Mouse (Mus musculus): Measurements from ENCODE around the gene Gm6034. TPM values are rescaled to one million over a fixed set of nuclear protein-coding genes. Genes with fewer than 3 reads are reported as not detected.
"Not testable (repeated sequence)": the region's sequence is repeated elsewhere in the genome, so short reads cannot be mapped to it uniquely, and the experiment has no call there.

The Gm6034 gene
- polyA plus RNA-seq, 1 experiment from 2014 or later: 0.15 TPM

GRCm38 (mm10) chr17:36000349-36000748 lies 42.4 kb upstream of the Gm6034 start:
- Histone ChIP-seq H3K9me3 (replicated peaks; ENCODE audit: control insufficient read depth, low read length) (no peaks in the 10 kb centered on the region), H3K27ac (ENCODE audit: low read length) (no peak overlapping the region), H3K4me2 (ENCODE audit: low read depth, low read length) (no peak overlapping the region), H3K4me1 (ENCODE audit: control insufficient read depth, insufficient read depth, low read length) (peaks cover 12% of the 10 kb centered on the region), H3K4me3 (replicated peaks; ENCODE audit: low read length) (no peak overlapping the region), H3K9ac (ENCODE audit: low read length) (no peak overlapping the region), H3K27me3 (ENCODE audit: control insufficient read depth, insufficient read depth, low read length) (no peaks in the 10 kb centered on the region), H3K36me3 (ENCODE audit: control insufficient read depth, insufficient read depth, low read length) (no peaks in the 10 kb centered on the region)
- WGBS: 69% methylated on average over 4 of the region's 4 CpGs
- ATAC-seq (ENCODE audit: insufficient read depth, low FRiP score): no peak

DNA sequence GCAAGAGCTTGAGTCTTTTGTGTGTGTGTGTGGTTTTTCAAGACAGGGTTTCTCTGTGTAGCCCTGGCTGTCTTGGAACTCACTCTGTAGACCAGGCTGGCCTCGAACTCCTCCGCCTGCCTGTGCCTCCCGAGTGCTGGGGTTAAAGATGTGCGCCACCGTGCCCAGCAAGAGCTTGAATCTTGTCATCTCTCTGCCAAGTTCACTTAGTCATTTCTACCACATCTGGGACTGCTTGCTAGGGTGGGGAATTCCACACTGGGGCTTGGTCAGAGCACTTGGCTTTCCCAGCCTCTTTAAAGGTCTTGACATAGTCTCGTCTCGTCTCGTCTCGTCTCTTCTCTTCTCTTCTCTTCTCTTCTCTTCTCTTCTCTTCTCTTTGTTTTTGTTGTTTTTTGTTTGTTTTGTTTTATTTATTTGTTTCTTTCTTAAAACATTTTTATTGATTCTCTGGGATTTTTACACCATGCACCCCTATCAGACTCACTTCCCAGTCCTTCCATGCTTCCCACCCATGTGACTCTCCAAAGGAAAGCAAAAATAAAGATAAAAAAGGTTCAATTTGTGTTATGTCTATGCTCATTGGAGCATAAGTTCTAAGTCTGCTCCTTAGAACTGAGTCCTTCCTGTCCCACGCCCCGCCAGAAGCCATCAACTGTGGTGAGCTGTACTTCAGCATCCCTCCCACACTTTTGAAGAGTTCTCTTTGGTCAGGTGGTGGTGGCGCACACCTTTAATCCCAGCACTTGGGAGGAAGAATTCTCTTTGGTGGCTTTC lies 41.5 kb upstream of the Gm6034 start:
- Histone ChIP-seq H3K27me3 (ENCODE audit: control insufficient read depth, insufficient read depth, low read length) (no peaks in the 10 kb centered on the region), H3K4me2 (ENCODE audit: low read depth, low read length) (no peak overlapping the region), H3K9ac (ENCODE audit: low read length) (no peak overlapping the region), H3K36me3 (ENCODE audit: control insufficient read depth, insufficient read depth, low read length) (no peaks in the 10 kb centered on the region), H3K9me3 (replicated peaks; ENCODE audit: control insufficient read depth, low read length) (0 out of 2 replicates have a peak, but pooled peaks cover 4% of the 10 kb centered on the region), H3K4me3 (replicated peaks; ENCODE audit: low read length) (no peak overlapping the region), H3K4me1 (ENCODE audit: control insufficient read depth, insufficient read depth, low read length) (peaks cover 10% of the 10 kb centered on the region; the same call in 1 of the 2 replicates), H3K27ac (ENCODE audit: low read length) (no peak overlapping the region)
- no peak for ATAC-seq (ENCODE audit: insufficient read depth, low FRiP score)
- 90% methylated on average over 12 of the region's 12 CpGs for WGBS

GRCm38 (mm10) chr17:36001966-36002365 lies 40.8 kb upstream of the Gm6034 start:
- 92% methylated on average over 6 of the region's 6 CpGs for WGBS
- no peak for ATAC-seq (ENCODE audit: insufficient read depth, low FRiP score)
- Histone ChIP-seq H3K27ac (ENCODE audit: low read length) (no peak overlapping the region), H3K4me1 (ENCODE audit: control insufficient read depth, insufficient read depth, low read length) (0 out of 2 replicates have a peak, but pooled peaks cover 10% of the 10 kb centered on the region), H3K9ac (ENCODE audit: low read length) (no peak overlapping the region), H3K4me2 (ENCODE audit: low read depth, low read length) (no peak overlapping the region), H3K27me3 (ENCODE audit: control insufficient read depth, insufficient read depth, low read length) (no peaks in the 10 kb centered on the region), H3K9me3 (replicated peaks; ENCODE audit: control insufficient read depth, low read length) (0 out of 2 replicates have a peak, but pooled peaks cover 4% of the 10 kb centered on the region), H3K4me3 (replicated peaks; ENCODE audit: low read length) (no peak overlapping the region), H3K36me3 (ENCODE audit: control insufficient read depth, insufficient read depth, low read length) (no peaks in the 10 kb centered on the region)

DNA sequence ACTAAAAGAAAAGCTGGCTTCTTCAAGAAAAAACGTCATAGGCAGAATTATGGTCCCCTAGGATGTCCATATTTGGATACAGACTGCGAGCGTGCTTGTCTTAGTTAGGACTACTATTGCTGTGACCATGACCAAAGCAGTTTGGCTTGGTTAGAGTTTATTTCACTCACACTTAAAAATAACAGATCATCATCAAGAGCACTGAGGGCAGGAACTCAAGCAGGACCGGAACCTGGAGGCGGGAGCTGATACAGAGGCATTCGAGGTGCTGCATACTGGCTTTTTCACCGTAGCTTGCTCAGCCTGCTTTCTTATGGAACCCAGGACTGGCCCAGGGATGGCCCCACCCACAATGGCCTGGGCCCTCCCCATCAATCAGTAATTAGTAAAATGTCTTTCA lies 39.4 kb upstream of the Gm6034 start:
- 0 out of 2 replicates have a peak, but pooled peaks cover 4% of the 10 kb centered on the region for H3K9me3 ChIP-seq (replicated peaks; ENCODE audit: control insufficient read depth, low read length)
- 94% methylated on average over 7 of the region's 7 CpGs for WGBS
- 0 out of 2 replicates have a peak, but pooled peaks cover 3% of the 10 kb centered on the region for H3K4me1 ChIP-seq (ENCODE audit: control insufficient read depth, insufficient read depth, low read length)

DNA sequence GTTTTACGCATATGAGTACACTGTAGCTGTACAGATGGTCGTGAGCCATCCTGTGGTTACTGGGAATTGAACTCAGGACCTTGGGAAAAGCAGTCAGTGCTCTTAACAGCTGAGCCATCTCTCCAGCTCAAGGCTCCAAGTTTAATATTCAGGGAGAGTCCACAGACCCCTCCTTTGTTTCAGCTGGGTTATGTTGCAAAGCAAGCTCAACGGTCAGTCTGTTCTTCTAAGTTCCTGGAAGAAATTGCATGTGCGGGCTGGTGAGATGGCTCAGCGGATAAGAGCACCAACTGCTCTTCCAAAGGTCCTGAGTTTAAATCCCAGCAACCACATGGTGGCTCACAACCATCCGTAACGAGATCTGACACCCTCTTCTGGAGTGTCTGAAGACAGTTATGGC lies 38.4 kb upstream of the Gm6034 start:
- H3K9ac ChIP-seq (ENCODE audit: low read length); H3K27ac ChIP-seq (ENCODE audit: low read length); H3K4me1 ChIP-seq (ENCODE audit: control insufficient read depth, insufficient read depth, low read length); H3K4me2 ChIP-seq (ENCODE audit: low read depth, low read length); ATAC-seq (ENCODE audit: insufficient read depth, low FRiP score); H3K4me3 ChIP-seq (replicated peaks; ENCODE audit: low read length); H3K9me3 ChIP-seq (replicated peaks; ENCODE audit: control insufficient read depth, low read length); H3K27me3 ChIP-seq (ENCODE audit: control insufficient read depth, insufficient read depth, low read length); H3K36me3 ChIP-seq (ENCODE audit: control insufficient read depth, insufficient read depth, low read length): not testable (repeated sequence)
- 88% methylated on average over 7 of the region's 7 CpGs for WGBS

More for the DNA sequence above, 39.4 kb upstream of the Gm6034 start:
- Histone ChIP-seq H3K9ac (ENCODE audit: low read length) (no peak overlapping the region), H3K36me3 (ENCODE audit: control insufficient read depth, insufficient read depth, low read length) (no peaks in the 10 kb centered on the region), H3K27me3 (ENCODE audit: control insufficient read depth, insufficient read depth, low read length) (no peaks in the 10 kb centered on the region), H3K27ac (ENCODE audit: low read length) (no peak overlapping the region), H3K4me2 (ENCODE audit: low read depth, low read length) (no peak overlapping the region), H3K4me3 (replicated peaks; ENCODE audit: low read length) (no peak overlapping the region)
- ATAC-seq (ENCODE audit: insufficient read depth, low FRiP score): no peak

- WGBS: 92% methylated on average over 5 of the region's 5 CpGs
- ATAC-seq (ENCODE audit: insufficient read depth, low FRiP score): no peak
- no peak overlapping the region for H3K4me3 ChIP-seq (replicated peaks; ENCODE audit: low read length)
- H3K9me3 ChIP-seq (replicated peaks; ENCODE audit: control insufficient read depth, low read length): no peaks in the 10 kb centered on the region
- H3K36me3 ChIP-seq (ENCODE audit: control insufficient read depth, insufficient read depth, low read length): peaks cover 11% of the 10 kb centered on the region; the same call in 1 of the 2 replicates
- no peak overlapping the region for H3K4me2 ChIP-seq (ENCODE audit: low read depth, low read length)
- no peak overlapping the region for H3K9ac ChIP-seq (ENCODE audit: low read length)
- no peaks in the 10 kb centered on the region for H3K4me1 ChIP-seq (ENCODE audit: control insufficient read depth, insufficient read depth, low read length)
- no peak overlapping the region for H3K27ac ChIP-seq (ENCODE audit: low read length)
- no peaks in the 10 kb centered on the region for H3K27me3 ChIP-seq (ENCODE audit: control insufficient read depth, insufficient read depth, low read length)
Observed at GRCm38 (mm10) chr17:36014977-36015376, 27.8 kb upstream of the Gm6034 start.

GRCm38 (mm10) chr17:36017046-36017445 lies 25.7 kb upstream of the Gm6034 start:
- 83% methylated on average over 5 of the region's 5 CpGs for WGBS
- H3K36me3 ChIP-seq (ENCODE audit: control insufficient read depth, insufficient read depth, low read length): peaks cover 11% of the 10 kb centered on the region; the same call in 1 of the 2 replicates
- no peaks in the 10 kb centered on the region for H3K27me3 ChIP-seq (ENCODE audit: control insufficient read depth, insufficient read depth, low read length)
- H3K4me3 ChIP-seq (replicated peaks; ENCODE audit: low read length): no peak overlapping the region
- H3K9ac ChIP-seq (ENCODE audit: low read length): no peak overlapping the region
- no peak overlapping the region for H3K4me2 ChIP-seq (ENCODE audit: low read depth, low read length)
- H3K9me3 ChIP-seq (replicated peaks; ENCODE audit: control insufficient read depth, low read length): no peaks in the 10 kb centered on the region
- H3K27ac ChIP-seq (ENCODE audit: low read length): no peak overlapping the region
- no peaks in the 10 kb centered on the region for H3K4me1 ChIP-seq (ENCODE audit: control insufficient read depth, insufficient read depth, low read length)
- no peak for ATAC-seq (ENCODE audit: insufficient read depth, low FRiP score)

GRCm38 (mm10) chr17:36018979-36019378 lies 23.8 kb upstream of the Gm6034 start:
- Histone ChIP-seq H3K27ac (ENCODE audit: low read length) (no peak overlapping the region), H3K4me1 (ENCODE audit: control insufficient read depth, insufficient read depth, low read length) (peaks cover 5% of the 10 kb centered on the region), H3K9ac (ENCODE audit: low read length) (no peak overlapping the region), H3K27me3 (ENCODE audit: control insufficient read depth, insufficient read depth, low read length) (no peaks in the 10 kb centered on the region), H3K9me3 (replicated peaks; ENCODE audit: control insufficient read depth, low read length) (no peaks in the 10 kb centered on the region), H3K4me2 (ENCODE audit: low read depth, low read length) (no peak overlapping the region), H3K4me3 (replicated peaks; ENCODE audit: low read length) (no peak overlapping the region), H3K36me3 (ENCODE audit: control insufficient read depth, insufficient read depth, low read length) (peaks cover 11% of the 10 kb centered on the region; the same call in 1 of the 2 replicates)
- no peak for ATAC-seq (ENCODE audit: insufficient read depth, low FRiP score)
- WGBS: 49% methylated on average over 2 of the region's 2 CpGs

DNA sequence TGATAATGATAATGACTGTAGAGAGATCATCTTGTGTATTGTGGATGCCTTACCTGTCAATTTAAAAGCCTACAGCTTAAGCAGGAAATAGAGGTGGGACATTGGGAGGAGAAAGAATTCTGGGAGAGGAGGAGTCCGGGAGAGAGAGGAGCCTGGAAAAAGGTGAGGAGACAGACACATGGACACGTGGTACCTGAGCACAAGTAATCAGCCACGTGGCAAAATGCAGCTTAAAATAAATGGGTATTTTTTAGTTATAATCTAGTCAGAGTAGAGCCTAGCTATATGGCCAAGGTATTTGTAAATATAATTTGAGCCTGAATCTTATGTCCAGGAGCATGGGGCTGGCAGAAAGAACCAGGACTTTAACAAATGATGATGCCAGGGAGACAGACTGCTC lies 23.2 kb upstream of the Gm6034 start:
- no peak overlapping the region for H3K4me2 ChIP-seq (ENCODE audit: low read depth, low read length)
- WGBS: 70% methylated on average over 3 of the region's 3 CpGs

More for the DNA sequence above, 23.2 kb upstream of the Gm6034 start:
- H3K36me3 ChIP-seq (ENCODE audit: control insufficient read depth, insufficient read depth, low read length): peaks cover 6% of the 10 kb centered on the region; the same call in 1 of the 2 replicates
- H3K9me3 ChIP-seq (replicated peaks; ENCODE audit: control insufficient read depth, low read length): no peaks in the 10 kb centered on the region
- no peak for ATAC-seq (ENCODE audit: insufficient read depth, low FRiP score)
- H3K9ac ChIP-seq (ENCODE audit: low read length): no peak overlapping the region
- H3K4me3 ChIP-seq (replicated peaks; ENCODE audit: low read length): no peak overlapping the region
- H3K27ac ChIP-seq (ENCODE audit: low read length): 0 out of 2 replicates have a peak overlapping the region, but pooled peaks have one; percentile 8
- peaks cover 9% of the 10 kb centered on the region for H3K4me1 ChIP-seq (ENCODE audit: control insufficient read depth, insufficient read depth, low read length)
- no peaks in the 10 kb centered on the region for H3K27me3 ChIP-seq (ENCODE audit: control insufficient read depth, insufficient read depth, low read length)

Data from stomach, embryonic 16.5 days (tissue).